Mouse (Mus musculus) forebrain, embryonic 13.5 days (tissue): ENCODE measurements around the gene Nup133. TPM values are rescaled to one million over a fixed set of nuclear protein-coding genes. Genes with fewer than 3 reads are reported as not detected.

ENCODE experiments used
- ATAC-seq: fragments of 200-750 bp; cut with Nextera tagmentation; 2 replicates; pipeline ENCODE4 v1.8.0; 2017
- H3K27ac ChIP-seq: fragments of 300-500 bp; sonication (generic); 2 replicates; pipeline ENCODE4 v1.5.1; 2015; ENCODE audit warnings: inconsistent platforms, mild to moderate bottlenecking, moderate library complexity
- H3K27me3 ChIP-seq: fragments of 300-500 bp; sonication (generic); 2 replicates; pipeline ENCODE4 v1.6.1; 2015; ENCODE audit warnings: mild to moderate bottlenecking, inconsistent platforms
- H3K36me3 ChIP-seq: fragments of 300-500 bp; sonication (generic); 2 replicates; pipeline ENCODE4 v1.6.1; 2015; ENCODE audit warnings: mild to moderate bottlenecking, inconsistent platforms; ENCODE audit not compliant: poor library complexity, severe bottlenecking
- H3K4me1 ChIP-seq: fragments of 300-500 bp; sonication (generic); 2 replicates; pipeline ENCODE4 v1.6.1; 2015; ENCODE audit warnings: inconsistent platforms
- H3K4me2 ChIP-seq: fragments of 300-500 bp; sonication (generic); 2 replicates; pipeline ENCODE4 v1.6.1; 2015; ENCODE audit warnings: inconsistent platforms, mild to moderate bottlenecking, moderate library complexity
- H3K4me3 ChIP-seq: fragments of 300-500 bp; sonication (generic); 2 replicates; pipeline ENCODE4 v1.5.1; 2015; ENCODE audit warnings: mild to moderate bottlenecking, inconsistent platforms
- H3K9ac ChIP-seq: fragments of 300-500 bp; sonication (generic); 2 replicates; pipeline ENCODE4 v1.6.1; 2015; ENCODE audit warnings: mild to moderate bottlenecking, inconsistent platforms
- H3K9me3 ChIP-seq: fragments of 300-500 bp; sonication (generic); replicated peaks from 2 replicates; pipeline ENCODE4 v1.6.1; 2016; ENCODE audit warnings: inconsistent platforms
- WGBS: fragments of 180-500 bp; shearing (Covaris S2); methylation state at CpG from one replicate; pipeline ENCODE4 v1.1.7; 2015; 5-methylcytosine and 5-hydroxymethylcytosine counted together
- polyA plus RNA-seq: library from polyadenylated mRNA; unstranded; fragments of >200 nt; fragmentation: Nextera tagmentation; extraction: Ambion mirVana; gene quantifications from 2 replicates; pipeline ENCODE4 v1.2.1, GENCODE M21; 2015

Nup133 gene
- 38.5 and 42.6 TPM in 2 replicates for polyA plus RNA-seq

DNA sequence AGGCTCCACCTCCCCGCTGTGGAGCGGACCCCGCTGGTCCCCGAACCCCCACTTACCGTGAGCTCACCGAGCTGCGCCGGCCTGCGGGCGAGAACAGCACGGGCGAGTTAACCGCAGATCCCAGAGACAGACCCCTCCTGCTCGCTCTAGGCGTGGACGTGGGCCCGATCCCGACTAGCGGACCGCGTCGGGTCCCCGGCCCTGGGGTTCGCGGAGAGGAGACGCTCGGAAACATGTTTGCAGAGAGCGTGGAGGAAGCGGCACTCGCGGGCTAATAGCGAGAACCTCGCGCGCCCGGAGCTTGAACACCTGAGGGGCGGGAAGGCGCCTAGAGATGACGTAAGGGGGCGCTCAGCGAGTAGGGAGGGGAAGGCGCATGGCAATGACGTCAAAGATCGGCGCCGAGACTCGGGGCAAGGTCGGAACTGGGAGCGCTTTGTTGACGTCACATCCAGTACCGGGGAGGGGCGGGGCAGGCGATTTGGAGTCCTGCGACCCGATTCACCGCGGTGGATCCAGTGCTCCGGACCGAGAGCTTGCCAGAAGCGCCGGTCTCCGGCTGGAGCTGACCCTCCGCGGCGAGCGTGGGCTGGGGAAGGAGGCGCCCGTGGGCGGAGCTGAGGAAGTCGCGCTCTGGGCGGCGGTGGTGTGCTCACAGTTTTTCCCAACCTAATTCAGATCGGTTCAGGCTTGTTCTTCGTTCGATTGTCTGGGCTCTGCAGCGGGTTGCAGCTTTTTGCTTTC lies at the start of gene Nup133:
Gene Nup133 (minus strand): TSS at position 324 of the 744 bp plus-strand sequence.
- Histone ChIP-seq H3K9ac (peak within 1 kb of the TSS; percentile 81), H3K27me3 (no peaks in the 10 kb centered on the region), H3K27ac (peak within 1 kb of the TSS; percentile 68), H3K4me1 (peaks cover 18% of the 10 kb centered on the region), H3K36me3 (peaks cover 32% of the 10 kb centered on the region), H3K4me3 (peak within 1 kb of the TSS; percentile 99), H3K4me2 (peak within 1 kb of the TSS; percentile 81), H3K9me3 (no peaks in the 10 kb centered on the region)
- peak; percentile 88 for ATAC-seq
- under 1% methylated on average over 77 of the region's 77 CpGs for WGBS

DNA sequence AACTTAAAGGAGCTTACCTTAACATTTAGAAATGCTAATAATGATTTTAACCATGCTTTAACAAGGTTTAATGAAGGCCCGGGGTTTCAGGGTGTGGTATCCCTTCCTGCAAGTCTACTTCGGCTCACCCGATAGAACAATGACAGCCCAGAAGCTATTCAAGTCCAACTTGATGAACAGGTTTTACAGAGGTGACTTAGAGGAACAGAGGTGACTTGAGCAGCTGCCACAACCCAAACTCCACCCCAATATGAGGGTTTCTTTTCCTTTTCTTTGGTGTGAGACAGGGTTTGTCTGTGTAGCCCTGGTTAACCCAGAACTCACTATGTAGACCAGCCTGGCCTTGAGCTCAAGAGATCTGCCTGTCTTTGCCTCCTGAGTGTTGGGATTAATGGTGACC lies 44.9 kb upstream of the Nup133 start:
- H3K27me3 ChIP-seq = no peaks in the 10 kb centered on the region
- no peaks in the 10 kb centered on the region for H3K9me3 ChIP-seq
- H3K36me3 ChIP-seq = peaks cover 39% of the 10 kb centered on the region
- WGBS = 88% methylated on average over 3 of the region's 3 CpGs
- no peak overlapping the region for H3K4me2 ChIP-seq
- no peak for ATAC-seq
- no peak overlapping the region for H3K9ac ChIP-seq
- H3K27ac ChIP-seq = no peak overlapping the region
- H3K4me1 ChIP-seq = no peaks in the 10 kb centered on the region
- H3K4me3 ChIP-seq = no peak overlapping the region

DNA sequence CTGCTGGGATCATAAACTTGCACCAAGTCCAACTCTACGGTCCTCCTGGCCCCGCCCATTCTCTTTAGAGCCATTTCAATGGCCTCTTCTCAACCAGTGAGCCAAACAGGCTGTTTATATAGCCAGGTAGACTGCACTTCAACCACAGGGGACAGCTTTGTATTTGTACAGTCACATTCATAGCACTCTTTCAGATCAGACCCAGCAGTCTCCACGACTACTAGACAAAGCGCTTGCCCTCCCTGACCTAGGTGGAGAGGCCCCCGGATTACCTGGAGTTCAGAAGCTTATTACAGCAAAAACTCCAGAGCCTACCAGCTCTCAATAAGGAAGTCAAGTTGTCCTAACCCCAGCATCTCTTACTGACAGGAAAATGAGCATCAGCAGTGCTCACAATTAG lies 44.5 kb upstream of the Nup133 start:
- Histone ChIP-seq H3K27me3 (no peaks in the 10 kb centered on the region), H3K4me1 (no peaks in the 10 kb centered on the region), H3K9me3 (no peaks in the 10 kb centered on the region), H3K4me2 (no peak overlapping the region), H3K4me3 (no peak overlapping the region), H3K36me3 (peaks cover 37% of the 10 kb centered on the region), H3K9ac (no peak overlapping the region), H3K27ac (no peak overlapping the region)
- WGBS = 95% methylated on average over 5 of the region's 5 CpGs
- no peak for ATAC-seq

DNA sequence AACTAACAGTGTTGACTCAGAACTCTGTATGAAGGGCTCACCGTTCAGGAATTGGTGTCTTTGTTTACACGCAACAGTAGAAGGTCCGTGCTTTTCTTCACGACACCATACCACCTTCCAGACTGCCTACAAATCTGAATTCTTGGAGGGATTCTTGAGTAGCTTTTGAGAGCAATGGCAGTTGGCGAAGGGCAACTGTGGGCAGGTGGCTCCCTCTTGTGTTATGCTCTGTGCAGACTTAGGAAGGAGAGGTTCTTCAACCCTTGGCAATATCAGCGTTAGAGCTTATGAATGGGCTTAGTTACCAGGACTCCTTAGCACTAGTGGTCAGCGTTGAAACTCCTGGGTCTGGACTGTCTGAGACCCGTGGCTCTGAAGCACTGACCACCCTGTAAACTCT lies 43.5 kb upstream of the Nup133 start:
- Histone ChIP-seq H3K4me3 (no peak overlapping the region), H3K9ac (no peak overlapping the region), H3K27me3 (no peaks in the 10 kb centered on the region), H3K9me3 (no peaks in the 10 kb centered on the region), H3K4me1 (no peaks in the 10 kb centered on the region), H3K36me3 (peaks cover 28% of the 10 kb centered on the region), H3K27ac (no peak overlapping the region), H3K4me2 (no peak overlapping the region)
- ATAC-seq = no peak
- 83% methylated on average over 8 of the region's 8 CpGs for WGBS

DNA sequence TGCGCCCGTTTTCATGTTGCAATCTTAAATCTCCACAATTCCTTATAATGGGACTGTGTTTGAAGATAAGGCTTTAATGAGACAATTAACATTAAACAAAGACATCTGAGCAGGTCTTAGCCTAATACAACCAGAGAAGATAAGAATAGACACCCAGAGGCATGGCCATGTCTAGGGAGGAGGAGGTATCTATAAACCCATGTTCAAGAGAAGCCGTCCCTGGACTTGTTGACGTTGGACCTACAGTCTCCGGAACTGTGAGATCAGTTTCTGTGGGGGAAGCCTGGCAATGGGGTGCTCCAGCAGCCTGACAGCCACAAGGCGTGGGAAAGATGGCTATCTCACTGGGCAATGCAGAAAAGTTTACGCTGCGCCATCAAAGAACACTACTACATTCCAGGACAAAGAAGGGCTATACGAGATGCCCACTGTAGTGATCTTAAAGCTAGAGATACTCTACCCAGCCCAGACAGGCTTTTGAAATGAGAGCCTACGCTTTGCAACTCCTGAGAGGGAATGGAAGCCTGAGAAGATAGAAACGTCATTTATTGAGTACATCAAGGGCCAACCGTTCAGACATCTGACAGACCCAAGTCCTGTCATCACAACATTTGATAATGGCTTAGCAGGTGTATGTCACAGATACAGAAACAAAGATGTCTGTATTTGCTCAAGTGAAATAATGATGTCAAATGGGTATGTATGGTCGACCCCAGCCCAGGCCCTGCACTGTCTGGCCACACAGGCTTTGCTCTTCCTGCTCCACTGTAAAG lies 41.4 kb upstream of the Nup133 start:
- H3K4me3 ChIP-seq = no peak overlapping the region
- H3K9me3 ChIP-seq = no peaks in the 10 kb centered on the region
- no peaks in the 10 kb centered on the region for H3K4me1 ChIP-seq
- no peak overlapping the region for H3K4me2 ChIP-seq
- no peak overlapping the region for H3K9ac ChIP-seq
- H3K27me3 ChIP-seq = no peaks in the 10 kb centered on the region
- H3K27ac ChIP-seq = no peak overlapping the region
- H3K36me3 ChIP-seq = peaks cover 10% of the 10 kb centered on the region
- WGBS = 90% methylated on average over 13 of the region's 13 CpGs
- ATAC-seq = no peak

DNA sequence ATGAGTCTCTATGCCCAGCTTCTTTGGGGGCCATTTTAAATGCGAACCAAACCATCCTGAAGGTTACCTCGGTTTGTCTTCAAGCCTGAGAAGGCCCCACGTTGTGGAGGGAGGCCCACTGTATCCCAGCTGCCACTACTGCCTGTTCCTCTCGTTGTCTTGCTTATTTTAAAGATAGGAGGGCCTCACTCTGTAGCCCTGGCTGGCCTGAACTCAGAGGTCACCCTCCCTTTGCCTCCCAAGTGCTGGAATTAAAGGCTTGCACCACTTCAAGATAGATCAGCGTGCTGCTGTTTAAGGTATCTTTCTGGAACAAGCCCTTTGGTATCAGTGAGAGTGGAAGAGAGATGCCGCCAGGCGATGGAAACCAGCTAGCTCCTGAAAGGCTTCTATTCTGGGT lies 40.1 kb upstream of the Nup133 start:
- Histone ChIP-seq H3K27ac (no peak overlapping the region), H3K9me3 (no peaks in the 10 kb centered on the region), H3K4me3 (no peak overlapping the region), H3K27me3 (no peaks in the 10 kb centered on the region), H3K36me3 (peaks cover 6% of the 10 kb centered on the region), H3K9ac (no peak overlapping the region), H3K4me2 (no peak overlapping the region), H3K4me1 (no peaks in the 10 kb centered on the region)
- 77% methylated on average over 7 of the region's 7 CpGs for WGBS
- ATAC-seq = no peak

DNA sequence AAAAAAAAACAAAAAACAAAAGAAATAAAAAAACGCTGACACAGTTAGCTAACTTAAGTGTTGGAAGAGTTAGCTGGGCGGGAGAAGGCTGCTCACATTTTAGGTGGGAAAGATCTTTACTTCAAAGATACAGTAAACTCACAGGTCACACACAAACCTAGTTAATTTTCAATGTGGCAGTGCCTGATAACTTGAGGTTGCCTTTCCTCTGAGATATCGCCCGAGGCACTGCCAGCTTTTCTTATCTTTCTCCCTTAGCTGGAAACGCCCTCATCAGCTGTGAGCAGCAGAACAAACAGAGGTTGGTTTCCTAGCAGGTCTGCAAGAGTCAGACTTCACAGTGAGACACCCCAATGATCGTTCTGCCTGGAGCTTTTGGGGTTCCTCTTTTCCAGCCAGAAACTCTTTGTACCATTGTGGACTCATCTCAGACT lies 39.6 kb upstream of the Nup133 start:
- Histone ChIP-seq H3K9me3 (no peaks in the 10 kb centered on the region), H3K4me1 (no peaks in the 10 kb centered on the region), H3K27ac (no peak overlapping the region), H3K4me2 (no peak overlapping the region), H3K36me3 (peaks cover 3% of the 10 kb centered on the region; the same call in 1 of the 2 replicates), H3K27me3 (no peaks in the 10 kb centered on the region), H3K9ac (no peak overlapping the region), H3K4me3 (no peak overlapping the region)
- ATAC-seq = no peak
- WGBS = 80% methylated on average over 6 of the region's 6 CpGs

DNA sequence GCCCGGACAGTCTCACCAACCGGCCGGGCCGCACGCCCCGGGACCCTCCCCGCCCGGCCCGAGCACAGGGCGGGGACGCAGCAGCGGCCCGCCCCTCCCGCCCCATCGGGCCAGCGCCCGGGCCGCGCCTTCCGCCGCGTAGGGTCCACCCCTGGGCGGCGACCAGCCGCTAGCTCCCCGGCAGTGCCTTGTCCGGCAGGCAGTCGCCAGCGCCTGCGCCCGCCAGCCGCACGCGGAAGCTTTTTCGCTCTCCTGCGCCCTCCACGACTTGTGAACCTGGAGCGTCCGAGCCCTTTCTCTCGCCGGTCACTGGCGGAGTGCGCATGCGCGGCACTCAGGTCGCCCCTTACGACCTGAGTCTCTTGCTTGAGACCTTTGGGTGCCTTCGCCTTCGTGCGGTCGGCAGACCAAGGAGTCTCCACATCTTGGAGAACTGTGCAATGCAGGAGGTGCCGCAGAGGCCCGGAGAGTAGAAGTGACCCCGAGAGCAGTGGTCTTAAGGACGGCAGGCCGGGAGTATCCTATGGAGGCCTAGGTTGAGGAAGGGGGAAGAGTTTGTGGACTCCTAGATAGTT lies 33.8 kb upstream of the Nup133 start, which contains the start of gene Abcb10:
Gene Abcb10 (minus strand): TSS at position 297 of the 575 bp plus-strand sequence.
- peak within 1 kb of the TSS; percentile 84 for H3K9ac ChIP-seq
- peak within 1 kb of the TSS; percentile 84 for H3K4me3 ChIP-seq
- no peaks in the 10 kb centered on the region for H3K27me3 ChIP-seq
- peak within 1 kb of the TSS; percentile 55 for H3K27ac ChIP-seq
- H3K4me2 ChIP-seq = peak within 1 kb of the TSS; percentile 93
- peaks cover 19% of the 10 kb centered on the region for H3K4me1 ChIP-seq
- H3K9me3 ChIP-seq = no peaks in the 10 kb centered on the region
- H3K36me3 ChIP-seq = no peaks in the 10 kb centered on the region
- peak; percentile 90 for ATAC-seq
- under 1% methylated on average over 40 of the region's 56 CpGs for WGBS

DNA sequence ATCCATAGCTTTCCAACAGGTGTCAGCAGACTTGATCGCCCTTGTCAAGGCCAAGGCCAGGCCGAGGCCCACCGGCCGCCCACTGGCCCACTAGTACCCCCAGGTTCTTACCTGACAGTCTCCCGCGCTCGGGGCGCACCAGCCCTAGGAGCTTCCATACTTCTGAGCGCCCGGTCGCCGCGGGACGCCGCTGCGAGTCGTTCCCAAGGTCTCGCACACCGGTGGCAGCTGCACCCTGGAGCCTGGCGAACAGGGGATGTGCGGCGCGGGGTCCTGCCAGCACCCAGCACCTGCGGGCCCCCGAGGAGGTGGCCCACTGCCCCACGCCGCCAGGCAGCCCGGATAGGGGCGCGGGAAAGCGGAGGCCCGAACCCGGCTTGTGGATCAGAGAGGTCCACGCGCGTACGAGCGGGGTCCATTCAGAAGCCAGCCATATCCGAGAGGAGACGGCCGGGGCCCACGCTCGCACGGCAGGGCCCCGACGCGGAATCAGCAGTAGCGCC lies 33.3 kb upstream of the Nup133 start:
- Histone ChIP-seq H3K9me3 (no peaks in the 10 kb centered on the region), H3K4me1 (peaks cover 19% of the 10 kb centered on the region), H3K4me3 (peak overlapping the region; percentile 84), H3K9ac (peak overlapping the region; percentile 84), H3K4me2 (peak overlapping the region; percentile 93), H3K27me3 (no peaks in the 10 kb centered on the region), H3K27ac (peak overlapping the region; percentile 55; the same call in 1 of the 2 replicates), H3K36me3 (no peaks in the 10 kb centered on the region)
- under 1% methylated on average over 48 of the region's 48 CpGs for WGBS
- ATAC-seq = peak; percentile 52

DNA sequence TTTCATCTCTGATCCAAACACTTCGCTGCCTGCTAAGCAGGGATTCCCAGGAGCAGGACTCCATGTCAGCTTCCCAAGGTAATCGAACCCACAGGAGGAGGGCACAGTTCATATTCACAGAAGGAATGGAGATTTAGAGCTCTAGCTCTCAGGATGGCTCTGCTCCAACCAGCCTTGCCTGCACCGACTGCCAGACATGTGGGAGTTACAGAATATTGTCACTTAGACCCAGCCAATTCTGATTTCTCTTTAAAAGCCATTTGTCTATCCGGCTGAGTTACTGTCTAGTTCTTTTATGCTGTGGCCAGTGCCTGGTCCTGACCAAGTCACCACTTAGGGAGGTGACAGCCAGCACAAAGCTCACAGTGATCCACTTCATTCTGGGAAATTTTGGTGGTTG lies 32.6 kb upstream of the Nup133 start:
- Histone ChIP-seq H3K4me2 (peak overlapping the region; percentile 93), H3K27me3 (no peaks in the 10 kb centered on the region), H3K36me3 (no peaks in the 10 kb centered on the region), H3K27ac (no peak overlapping the region), H3K4me1 (peaks cover 19% of the 10 kb centered on the region), H3K4me3 (peak overlapping the region; percentile 2; the same call in 1 of the 2 replicates), H3K9me3 (no peaks in the 10 kb centered on the region), H3K9ac (no peak overlapping the region)
- WGBS = 48% methylated on average over 4 of the region's 4 CpGs
- ATAC-seq = no peak

DNA sequence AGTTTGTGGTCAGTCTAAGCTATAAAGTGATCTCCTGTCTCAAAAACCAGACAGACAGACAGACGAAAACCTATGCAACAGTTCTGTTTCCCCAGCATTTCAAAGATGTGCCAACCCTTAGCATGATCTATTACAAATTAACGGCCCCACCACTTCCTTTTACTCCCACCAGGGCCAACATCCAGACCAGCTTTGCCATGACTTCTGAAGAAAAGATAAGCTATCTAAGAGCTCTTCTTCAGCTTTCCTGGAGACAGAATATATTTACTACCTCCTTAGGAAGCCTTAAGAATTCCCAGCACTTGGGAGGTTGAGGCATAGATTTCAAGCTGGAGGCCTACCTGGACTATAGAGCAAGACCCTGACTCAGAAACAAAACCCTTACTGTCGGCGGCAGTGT lies 31.2 kb upstream of the Nup133 start:
- Histone ChIP-seq H3K27me3 (no peaks in the 10 kb centered on the region), H3K27ac (no peak overlapping the region), H3K9me3 (no peaks in the 10 kb centered on the region), H3K9ac (no peak overlapping the region), H3K4me2 (no peak overlapping the region), H3K4me3 (no peak overlapping the region), H3K36me3 (no peaks in the 10 kb centered on the region), H3K4me1 (peaks cover 19% of the 10 kb centered on the region)
- ATAC-seq = no peak
- 79% methylated on average over 4 of the region's 4 CpGs for WGBS

DNA sequence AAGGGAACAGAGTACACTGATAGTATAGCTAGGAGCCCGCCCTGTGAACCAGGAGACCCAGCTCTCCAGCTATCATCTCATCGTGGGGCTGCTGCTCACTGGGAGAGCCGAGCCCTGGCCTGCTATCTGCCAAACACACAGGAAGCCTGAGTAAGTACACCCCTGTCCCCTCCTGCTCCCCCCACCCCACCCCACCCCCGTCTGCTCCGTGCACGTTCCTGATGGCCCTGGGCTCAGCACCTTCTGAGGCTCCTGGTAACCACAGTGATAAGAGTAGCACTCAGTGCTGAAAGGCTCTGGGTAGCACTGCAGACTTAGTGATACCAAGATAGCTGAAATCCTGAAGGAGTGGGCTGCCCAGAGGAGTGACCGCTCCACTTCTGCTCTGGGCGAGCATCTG lies 29.9 kb upstream of the Nup133 start:
- Histone ChIP-seq H3K4me2 (no peak overlapping the region), H3K9me3 (no peaks in the 10 kb centered on the region), H3K4me3 (no peak overlapping the region), H3K4me1 (peaks cover 19% of the 10 kb centered on the region), H3K27me3 (no peaks in the 10 kb centered on the region), H3K27ac (no peak overlapping the region), H3K36me3 (no peaks in the 10 kb centered on the region), H3K9ac (no peak overlapping the region)
- 83% methylated on average over 8 of the region's 8 CpGs for WGBS
- ATAC-seq = no peak
